In genomic region chr14:60377546-60377945, GRCm38 (mm10) we compare ENCODE assay signal across 7 mouse cellular contexts. TPM values are rescaled to one million over a fixed set of nuclear protein-coding genes. Genes with fewer than 3 reads are reported as not detected.
DNase-seq lines count a peak whose midpoint lies in the region; ATAC-seq and TF ChIP-seq lines count a peak whose summit lies in the region.

No protein-coding gene starts in this region.

- H3K27me3 ChIP-seq in hindbrain, embryonic 10.5 days (ENCODE audit: insufficient read depth, poor library complexity, severe bottlenecking) = peaks cover 38% of the 10 kb centered on the region
- H3K27me3 ChIP-seq in limb, embryonic 10.5 days (ENCODE audit: low read depth, poor library complexity, severe bottlenecking) = peaks cover 55% of the 10 kb centered on the region
- H3K27me3 ChIP-seq in thymus, adult 2 months (ENCODE audit: control insufficient read depth, insufficient read depth, low read length) = peaks cover 5% of the 10 kb centered on the region; the same call in 1 of the 2 replicates

- peak overlapping the region; percentile 82 for H3K4me3 ChIP-seq in hindbrain, embryonic 10.5 days
- peak overlapping the region; percentile 65 for H3K4me3 ChIP-seq in limb, embryonic 10.5 days
- no peak overlapping the region for H3K4me3 ChIP-seq in thymus, adult 2 months (ENCODE audit: control insufficient read depth, insufficient read depth, low read length)

- peak overlapping the region; percentile 95 for H3K27ac ChIP-seq in hindbrain, embryonic 10.5 days
- no peak overlapping the region for H3K27ac ChIP-seq in limb, embryonic 10.5 days
- no peak overlapping the region for H3K27ac ChIP-seq in thymus, adult 2 months (ENCODE audit: control insufficient read depth, insufficient read depth, low read length)

- peaks cover 4% of the 10 kb centered on the region; the same call in 1 of the 2 replicates for H3K36me3 ChIP-seq in hindbrain, embryonic 10.5 days
- no peaks in the 10 kb centered on the region for H3K36me3 ChIP-seq in limb, embryonic 10.5 days
- no peaks in the 10 kb centered on the region for H3K36me3 ChIP-seq in thymus, adult 2 months (ENCODE audit: control insufficient read depth, insufficient read depth, low read length)

- no peak for TF ChIP-seq CTCF in thymus, adult 2 months (IDR thresholded peaks at IDR 0.05; ENCODE audit: borderline replicate concordance, control insufficient read depth, extremely low read depth, insufficient read depth, low read length, poor library complexity)

- peak; percentile 92 for DNase-seq in brain, adult 2 months (ENCODE audit: low read depth, low spot score)
- peak; percentile 82 to 83 for DNase-seq in cerebellum, adult 18-20 months
- peak; percentile 32 for DNase-seq in hindbrain, embryonic 10.5 days (ENCODE audit: low spot score)
- no peak for DNase-seq in limb, embryonic 10.5 days (ENCODE audit: low spot score)
- DNase-seq in retina, embryonic 14.5 days (ENCODE audit: low spot score) = peak; percentile 64
- DNase-seq in thymus, adult 2 months = no peak

- peaks cover 56% of the 10 kb centered on the region for H3K4me1 ChIP-seq in hindbrain, embryonic 10.5 days (replicated peaks)
- peaks cover 27% of the 10 kb centered on the region for H3K4me1 ChIP-seq in limb, embryonic 10.5 days
- no peaks in the 10 kb centered on the region for H3K4me1 ChIP-seq in thymus, adult 2 months (replicated peaks; ENCODE audit: control insufficient read depth, insufficient read depth, low read length)

- no peak for TF ChIP-seq POLR2A in thymus, adult 2 months (IDR thresholded peaks at IDR 0.05; ENCODE audit: control insufficient read depth, extremely low read depth, insufficient read depth, low read length, poor library complexity)

- no peaks in the 10 kb centered on the region for H3K9me3 ChIP-seq in hindbrain, embryonic 10.5 days
- H3K9me3 ChIP-seq in limb, embryonic 10.5 days (replicated peaks) = no peaks in the 10 kb centered on the region

- 27% methylated on average over 10 of the region's 10 CpGs for WGBS in hindbrain, embryonic 10.5 days
- WGBS in limb, embryonic 10.5 days = 35% methylated on average over 10 of the region's 10 CpGs
- WGBS in thymus, adult 2 months = 57% methylated on average over 10 of the region's 10 CpGs

- ATAC-seq in megakaryocyte-erythroid progenitor cell, adult 5-6 weeks (replicated peaks; ENCODE audit: low FRiP score, low TSS enrichment, poor library complexity, severe bottlenecking) = no peak

RNA-seq across cellular contexts. Expression of gene Amer2, which starts 4.5 kb away (rescaled TPM):
- 8.2 and 13.5 TPM in 2 replicates for polyA plus RNA-seq in hindbrain, embryonic 10.5 days (2016; fragmentation: Nextera tagmentation; extraction: Ambion mirVana)
- 3.0 and 3.4 TPM in 2 replicates for polyA plus RNA-seq in limb, embryonic 10.5 days (2016; fragmentation: Nextera tagmentation; extraction: Ambion mirVana)
- 0.05 and 0.31 TPM in 2 replicates for polyA plus RNA-seq in thymus, adult 2 months (2012; rRNA removed)
- total RNA-seq in megakaryocyte-erythroid progenitor cell, adult 5-6 weeks (2014; fragmentation: Nextera tagmentation) = not detected in 2 replicates
- 0.09 TPM in 1 of 2 replicates, not detected in the other for total RNA-seq in megakaryocyte-erythroid progenitor cell, adult 5-6 weeks (2017)

Comparison
In these comparisons a context has a peak if more than half of its experiments do, and no peak if none do; other contexts are left out.
1. DNase-seq: peak in brain, adult 2 months (single experiment), cerebellum, adult 18-20 months (2 of 2), hindbrain, embryonic 10.5 days (single experiment) and retina, embryonic 14.5 days (single experiment); none in limb, embryonic 10.5 days (single experiment) and thymus, adult 2 months (single experiment).